Mouse (Mus musculus) bone marrow macrophage, adult 2 months (primary cell): ENCODE data around the gene Scarb2. TPM values are rescaled to one million over a fixed set of nuclear protein-coding genes. Genes with fewer than 3 reads are reported as not detected.

Experiments used
- H3K27ac ChIP-seq: 2 replicates; pipeline ENCODE4 v1.5.1; 2012; ENCODE audit warnings: low read depth, low read length; ENCODE audit not compliant: insufficient read depth
- H3K4me1 ChIP-seq: 2 replicates; pipeline ENCODE4 v1.6.1; 2012; ENCODE audit warnings: low read length; ENCODE audit not compliant: control insufficient read depth, insufficient read depth
- H3K4me3 ChIP-seq: 2 replicates; pipeline ENCODE4 v1.5.1; 2012; ENCODE audit warnings: mild to moderate bottlenecking, low read length, moderate library complexity; ENCODE audit not compliant: insufficient read depth
- CTCF ChIP-seq: IDR thresholded peaks from 2 replicates; pipeline ENCODE4 v1.5.1; 2012; ENCODE audit warnings: low read depth, mild to moderate bottlenecking, low read length, moderate library complexity
- POLR2A ChIP-seq: IDR thresholded peaks from 2 replicates; pipeline ENCODE4 v1.6.1; 2012; ENCODE audit warnings: mild to moderate bottlenecking, low read depth, low read length, borderline replicate concordance
- polyA plus RNA-seq: library from polyadenylated mRNA; stranded (reverse); fragments of >200 nt; gene quantifications from 2 replicates; pipeline ENCODE4 v1.2.4, GENCODE M21; 2012; ENCODE audit not compliant: missing spikeins, insufficient read depth, insufficient read length

Gene Scarb2
- polyA plus RNA-seq, 1 experiment = 98.6 TPM

GRCm38 (mm10) chr5:92442914-92443313 is 63.7 kb downstream of the Scarb2 start:
- Histone ChIP-seq H3K4me1 (peaks cover 14% of the 10 kb centered on the region), H3K27ac (no peak overlapping the region), H3K4me3 (no peak overlapping the region)
- no peak for TF ChIP-seq POLR2A
- no peak for TF ChIP-seq CTCF

- H3K4me3 ChIP-seq = no peak overlapping the region
- H3K4me1 ChIP-seq = peaks cover 15% of the 10 kb centered on the region
- H3K27ac ChIP-seq = peak overlapping the region; percentile 61
- TF ChIP-seq POLR2A (no peak), CTCF (no peak)
These were observed 65.1 kb downstream of the Scarb2 start for GRCm38 (mm10) chr5:92441494-92441893.

- Histone ChIP-seq H3K27ac (no peak overlapping the region), H3K4me3 (no peak overlapping the region), H3K4me1 (peaks cover 22% of the 10 kb centered on the region)
- TF ChIP-seq POLR2A (no peak), CTCF (no peak)
These were observed 68.1 kb downstream of the Scarb2 start for GRCm38 (mm10) chr5:92438540-92438939.

- Histone ChIP-seq H3K4me3 (peak within 1 kb of the TSS; percentile 67), H3K27ac (peak within 1 kb of the TSS; percentile 84), H3K4me1 (peaks cover 11% of the 10 kb centered on the region)
- no peak for TF ChIP-seq CTCF
- TF ChIP-seq POLR2A = peak; percentile 60; the same call in 1 of the 2 replicates
These were observed 71.5 kb downstream of the Scarb2 start, which contains the start of gene Nup54 for GRCm38 (mm10) chr5:92435025-92435584. Gene Nup54 (minus strand): TSS chr5:92435219.

- H3K4me3 ChIP-seq = peak overlapping the region; percentile 65
- no peak for TF ChIP-seq POLR2A
- no peak for TF ChIP-seq CTCF
- H3K4me1 ChIP-seq = peaks cover 11% of the 10 kb centered on the region
- H3K27ac ChIP-seq = peak overlapping the region; percentile 55
These were observed 72.1 kb downstream of the Scarb2 start for GRCm38 (mm10) chr5:92434571-92434985.

GRCm38 (mm10) chr5:92434070-92434469 is 72.6 kb downstream of the Scarb2 start:
- H3K4me1 ChIP-seq = peaks cover 11% of the 10 kb centered on the region
- peak overlapping the region; percentile 65 for H3K4me3 ChIP-seq
- TF ChIP-seq CTCF = no peak
- TF ChIP-seq POLR2A = no peak
- H3K27ac ChIP-seq = no peak overlapping the region

GRCm38 (mm10) chr5:92431611-92432010 is 75.0 kb downstream of the Scarb2 start:
- no peak overlapping the region for H3K27ac ChIP-seq
- TF ChIP-seq POLR2A (no peak), CTCF (no peak)
- no peak overlapping the region for H3K4me3 ChIP-seq
- peaks cover 11% of the 10 kb centered on the region for H3K4me1 ChIP-seq

- TF ChIP-seq CTCF (no peak), POLR2A (no peak)
- Histone ChIP-seq H3K27ac (no peak overlapping the region), H3K4me3 (no peak overlapping the region), H3K4me1 (peaks cover 5% of the 10 kb centered on the region; the same call in 1 of the 2 replicates)
These were observed 75.9 kb downstream of the Scarb2 start for GRCm38 (mm10) chr5:92430723-92431122.

GRCm38 (mm10) chr5:92424126-92424525 is 82.5 kb downstream of the Scarb2 start:
- H3K4me1 ChIP-seq = peaks cover 3% of the 10 kb centered on the region; the same call in 1 of the 2 replicates
- TF ChIP-seq CTCF = no peak
- TF ChIP-seq POLR2A = no peak
- H3K4me3 ChIP-seq = no peak overlapping the region
- no peak overlapping the region for H3K27ac ChIP-seq

GRCm38 (mm10) chr5:92413982-92414375 is 92.7 kb downstream of the Scarb2 start:
- peaks cover 15% of the 10 kb centered on the region for H3K4me1 ChIP-seq
- H3K4me3 ChIP-seq = no peak overlapping the region
- TF ChIP-seq CTCF (no peak), POLR2A (no peak)
- no peak overlapping the region for H3K27ac ChIP-seq
